Mouse (Mus musculus) heart, adult 2 months (tissue): ENCODE measurements around the gene Slc35g1. TPM values are rescaled to one million over a fixed set of nuclear protein-coding genes. Genes with fewer than 3 reads are reported as not detected.

Experiments
- DNase-seq, 2 experiments: peaks; one replicate each; pipeline ENCODE4 v3.0.0; 2021
- H3K27ac ChIP-seq: fragments of 200-600 bp; 2 replicates; pipeline ENCODE4 v1.8.1; 2022
- H3K27me3 ChIP-seq: fragments of 200-500 bp; 2 replicates; pipeline ENCODE4 v1.6.1; 2012; ENCODE audit warnings: mild to moderate bottlenecking, low read length, inconsistent platforms, mixed read lengths; ENCODE audit not compliant: control insufficient read depth, insufficient read depth
- H3K36me3 ChIP-seq: fragments of 200-500 bp; 2 replicates; pipeline ENCODE4 v1.6.1; 2012; ENCODE audit warnings: low read length, inconsistent platforms; ENCODE audit not compliant: control insufficient read depth, insufficient read depth
- H3K4me1 ChIP-seq: fragments of 200-500 bp; 2 replicates; pipeline ENCODE4 v1.6.1; 2011; ENCODE audit warnings: low read length; ENCODE audit not compliant: control insufficient read depth, insufficient read depth
- H3K4me3 ChIP-seq: fragments of 200-600 bp; 2 replicates; pipeline ENCODE4 v1.8.1; 2022
- H3K79me2 ChIP-seq: fragments of 200-500 bp; replicated peaks from 2 replicates; pipeline ENCODE4 v1.6.1; 2012; ENCODE audit warnings: mild to moderate bottlenecking, inconsistent platforms, low read length, moderate library complexity, mixed read lengths; ENCODE audit not compliant: control insufficient read depth, insufficient read depth
- H3K9ac ChIP-seq: fragments of 200-500 bp; 2 replicates; pipeline ENCODE4 v1.6.1; 2012; ENCODE audit warnings: low read depth, mild to moderate bottlenecking, control low read depth, inconsistent platforms, low read length, mixed read lengths
- CTCF ChIP-seq: fragments of 200-600 bp; IDR thresholded peaks from 2 replicates; pipeline ENCODE4 v1.8.1; 2022; ENCODE audit warnings: antibody characterized with exemption, mild to moderate bottlenecking, moderate library complexity
- EP300 ChIP-seq: fragments of 200-500 bp; IDR thresholded peaks from 2 replicates; pipeline ENCODE4 v1.6.1; 2011; ENCODE audit warnings: low read depth, low read length, control low read depth; ENCODE audit not compliant: insufficient read depth
- POLR2A ChIP-seq: fragments of 200-500 bp; IDR thresholded peaks from 2 replicates; pipeline ENCODE4 v1.6.1; 2011; ENCODE audit warnings: mild to moderate bottlenecking, low read depth, low read length, control low read depth; ENCODE audit not compliant: insufficient read depth
- WGBS: fragments of 180-500 bp; shearing (Covaris S2); methylation state at CpG from one replicate; pipeline ENCODE4 v1.1.7; 2018; 5-methylcytosine and 5-hydroxymethylcytosine counted together
- intact Hi-C: fragments of 180-260 bp; cut with DNase I; formaldehyde crosslinking; loops from one replicate; pipeline ENCODE4 v1.15.1; 2025
- long read RNA-seq: library from polyadenylated mRNA; stranded (forward); transcript quantifications from one replicate; pipeline ENCODE4 v2.0.0, GENCODE M21; 2021
- polyA plus RNA-seq: library from polyadenylated mRNA; depleted of rRNA; stranded (reverse); fragments of >200 nt; gene quantifications from 2 replicates; pipeline ENCODE4 v1.2.3, GENCODE M21; 2012; rRNA removed
- total RNA-seq, 2 experiments: library from RNA; stranded (reverse); gene quantifications; 2 replicates each; pipeline ENCODE4 v1.2.3; 2021

Gene Slc35g1
- total RNA-seq = 1 to 10 TPM; 2.0 to 2.2 TPM
- 0.92 and 1.4 TPM in 2 replicates for polyA plus RNA-seq
- long read RNA-seq, partial matches to known transcripts = 0 of 3 reads
- long read RNA-seq, other reads (novel, unspliced or antisense) = 0 of 3 reads

DNA sequence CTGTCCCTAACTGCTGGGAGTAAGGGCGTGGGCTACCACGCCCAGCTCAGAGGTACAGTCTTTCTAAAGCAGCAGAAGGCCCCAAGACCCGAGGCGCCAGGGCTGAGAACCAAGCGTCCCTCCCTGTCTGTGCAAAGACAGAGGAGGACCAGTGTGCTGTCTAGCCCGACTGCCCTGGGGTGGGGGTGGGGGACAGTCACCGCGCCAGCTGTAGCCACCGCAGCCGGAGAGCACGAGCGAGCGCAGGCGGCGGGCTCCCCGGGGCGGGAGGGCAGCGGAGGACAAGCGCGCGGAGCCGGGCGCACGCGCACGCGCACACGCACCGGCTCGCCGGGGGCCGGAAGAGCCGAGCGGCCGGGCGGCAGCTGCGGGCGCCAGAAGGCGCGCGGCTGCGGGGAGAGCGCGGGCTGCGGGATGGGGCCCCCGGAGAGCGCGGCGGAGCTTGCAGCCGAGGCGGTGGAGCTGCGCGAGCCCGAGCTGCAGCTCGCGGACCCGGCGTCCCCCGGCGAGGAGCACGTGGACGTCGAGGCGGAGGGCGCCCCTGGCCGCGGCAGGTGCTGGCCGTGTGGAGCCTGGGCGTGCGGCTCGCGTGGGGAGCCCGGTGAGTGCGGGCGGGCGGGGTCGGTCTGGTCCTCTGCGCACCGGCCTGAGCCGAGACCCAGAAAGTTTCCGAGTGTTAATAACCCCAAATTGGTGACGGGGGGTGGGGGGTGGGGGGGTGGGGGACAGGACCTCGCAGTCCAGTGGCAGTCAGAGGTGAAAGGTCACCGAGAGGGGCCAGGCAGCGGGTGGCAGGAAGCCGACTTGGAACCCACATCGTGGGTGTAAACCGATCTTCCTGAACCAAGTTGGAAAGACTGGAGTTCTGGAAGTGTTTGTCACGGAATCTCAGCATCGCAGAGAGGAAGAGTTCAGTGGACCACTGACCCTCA lies at the start of gene Slc35g1:
Gene Slc35g1 (plus strand): TSS at position 280 of the 932 bp plus-strand sequence.
- DNase-seq = peak; percentile 69 to 76
- Histone ChIP-seq H3K27ac (no peak within 1 kb of the TSS), H3K4me3 (peak within 1 kb of the TSS; percentile 56), H3K9ac (peak within 1 kb of the TSS; percentile 67), H3K79me2 (no peaks in the 10 kb centered on the region), H3K36me3 (no peaks in the 10 kb centered on the region), H3K27me3 (no peaks in the 10 kb centered on the region), H3K4me1 (no peaks in the 10 kb centered on the region)
- no peak for TF ChIP-seq POLR2A
- TF ChIP-seq EP300 = no peak
- no peak for TF ChIP-seq CTCF
- WGBS = 2% methylated on average over 82 of the region's 90 CpGs
- intact Hi-C loops = no loop called here

DNA sequence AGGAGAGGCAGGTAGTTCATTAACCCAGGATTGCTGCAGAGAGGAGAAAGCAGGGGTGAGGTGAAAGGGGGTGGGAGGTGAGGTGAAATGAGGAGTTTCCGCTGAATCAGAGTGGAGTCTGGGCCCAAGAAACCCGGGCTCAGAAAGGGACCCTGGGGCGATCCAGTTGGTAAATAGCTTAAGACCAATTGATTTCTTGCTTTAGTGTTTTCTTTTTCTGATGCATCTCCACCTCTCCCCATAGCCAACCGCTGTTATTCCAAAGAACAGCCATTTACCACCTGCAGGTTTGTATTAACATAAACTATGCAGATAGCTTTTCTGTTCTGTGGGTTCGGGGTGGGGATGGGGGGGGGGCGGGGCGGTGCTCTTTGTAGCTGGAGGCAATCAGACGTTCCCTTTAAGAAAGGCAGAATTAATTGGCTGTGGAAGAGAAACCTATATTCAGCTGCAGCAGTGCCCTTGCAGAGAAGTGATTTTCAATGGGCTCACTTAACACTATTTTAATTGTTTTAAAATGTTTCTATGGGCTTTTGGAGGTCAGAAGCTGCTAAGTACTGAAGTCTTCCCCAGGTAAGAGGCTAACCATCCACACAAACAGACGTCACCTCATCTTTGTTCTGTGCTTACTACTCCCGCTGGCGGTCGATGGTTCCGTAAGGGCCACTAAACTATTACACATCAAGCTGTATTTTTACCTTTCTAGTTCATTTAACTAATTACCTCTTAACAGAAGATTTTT lies 47.3 kb upstream of the Slc35g1 start:
- Histone ChIP-seq H3K4me1 (no peaks in the 10 kb centered on the region), H3K27me3 (no peaks in the 10 kb centered on the region), H3K27ac (no peak overlapping the region), H3K4me3 (no peak overlapping the region), H3K9ac (no peak overlapping the region), H3K79me2 (no peaks in the 10 kb centered on the region), H3K36me3 (no peaks in the 10 kb centered on the region)
- no peak for DNase-seq
- WGBS = 41% methylated on average over 13 of the region's 13 CpGs
- intact Hi-C loops = no loop called here
- TF ChIP-seq POLR2A (no peak), CTCF (no peak), EP300 (no peak)

DNA sequence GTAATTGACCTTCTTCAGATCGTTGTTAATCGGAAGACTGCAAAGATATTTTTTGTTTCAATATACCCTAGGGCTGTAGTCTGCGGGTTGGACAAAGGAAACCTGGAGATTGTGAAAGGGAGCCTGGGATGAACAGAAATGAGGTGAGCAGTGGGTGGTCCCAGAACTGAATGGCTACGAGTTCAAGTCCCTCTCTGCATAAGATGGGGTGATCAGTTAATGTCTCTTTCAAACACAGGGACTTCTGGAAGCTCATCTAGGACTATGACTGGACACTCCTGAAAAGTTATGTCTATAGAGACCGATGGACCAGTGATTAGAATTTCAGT lies 46.8 kb upstream of the Slc35g1 start:
- Histone ChIP-seq H3K4me3 (no peak overlapping the region), H3K27me3 (no peaks in the 10 kb centered on the region), H3K4me1 (no peaks in the 10 kb centered on the region), H3K27ac (no peak overlapping the region), H3K79me2 (no peaks in the 10 kb centered on the region), H3K36me3 (no peaks in the 10 kb centered on the region), H3K9ac (no peak overlapping the region)
- intact Hi-C loops = no loop called here
- TF ChIP-seq EP300 = no peak
- TF ChIP-seq POLR2A = no peak
- no peak for TF ChIP-seq CTCF
- DNase-seq = no peak
- 79% methylated on average over 5 of the region's 5 CpGs for WGBS

DNA sequence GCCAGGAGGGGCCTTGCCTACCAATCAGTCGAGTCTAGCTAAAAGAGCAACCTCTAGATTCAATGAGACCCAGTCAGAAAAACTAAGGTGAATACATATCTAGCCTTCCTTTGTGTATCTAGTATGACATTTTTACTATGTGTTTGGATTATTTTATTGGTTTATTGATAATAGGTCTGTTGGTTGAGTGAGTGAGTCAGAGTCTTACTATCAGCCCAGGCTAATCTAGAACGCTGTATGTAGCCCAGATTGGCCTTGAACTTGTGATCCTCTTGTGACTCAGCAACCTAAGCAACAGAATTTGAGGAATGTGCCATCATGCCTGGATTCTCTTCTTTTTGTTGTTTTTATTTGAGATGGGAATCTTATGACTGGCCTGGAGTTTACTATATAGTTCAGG lies 44.6 kb upstream of the Slc35g1 start:
- Histone ChIP-seq H3K9ac (no peak overlapping the region), H3K27ac (no peak overlapping the region), H3K4me1 (no peaks in the 10 kb centered on the region), H3K79me2 (no peaks in the 10 kb centered on the region), H3K4me3 (no peak overlapping the region), H3K36me3 (no peaks in the 10 kb centered on the region), H3K27me3 (no peaks in the 10 kb centered on the region)
- TF ChIP-seq EP300 (no peak), POLR2A (no peak), CTCF (no peak)
- no peak for DNase-seq
- WGBS = 78% methylated on average over 2 of the region's 2 CpGs
- intact Hi-C loops = loop anchor here (5.0 kb wide), 1 partner anchor 144 kb away; no protein-coding TSS in a partner anchor

DNA sequence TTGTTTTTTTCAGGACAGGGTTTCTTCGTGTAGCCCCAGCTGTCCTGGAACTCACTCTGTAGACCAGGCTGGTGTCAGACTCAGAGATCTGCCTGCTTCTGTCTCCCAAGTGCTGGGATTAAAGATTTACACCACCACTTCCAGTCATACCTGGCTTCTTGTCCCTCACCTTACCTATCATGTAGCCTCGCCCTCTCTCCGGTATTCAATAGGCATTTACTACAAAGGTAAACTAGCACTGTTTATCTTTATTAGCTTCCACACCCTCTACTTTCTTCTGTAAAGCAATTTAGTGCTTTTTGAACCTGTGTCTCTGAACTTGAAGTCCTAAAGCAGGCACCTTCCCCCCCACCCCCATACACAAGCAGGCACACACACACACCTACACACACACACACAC lies 44.1 kb upstream of the Slc35g1 start:
- H3K36me3 ChIP-seq = no peaks in the 10 kb centered on the region
- no peaks in the 10 kb centered on the region for H3K79me2 ChIP-seq
- 82% methylated on average over 3 of the region's 3 CpGs for WGBS
- no peak overlapping the region for H3K4me3 ChIP-seq
- intact Hi-C loops = loop anchor here (1.0 to 5.0 kb wide), 3 partner anchors 98 to 396 kb away; no protein-coding TSS in a partner anchor
- H3K27ac ChIP-seq = no peak overlapping the region
- H3K27me3 ChIP-seq = no peaks in the 10 kb centered on the region
- no peak overlapping the region for H3K9ac ChIP-seq
- no peak for DNase-seq
- H3K4me1 ChIP-seq = no peaks in the 10 kb centered on the region
- TF ChIP-seq EP300 (no peak), CTCF (no peak), POLR2A (no peak)
